Mouse (Mus musculus) NIH3T3 (cell line): ENCODE results near the gene Aqr.

Experiments used
- DNase-seq: peaks from one replicate; pipeline ENCODE4 v3.0.0-alpha.2; 2012; ENCODE audit warnings: low read depth

The Aqr gene

GRCm38 (mm10) chr2:114060071-114060591 lies 126.7 kb downstream of the Aqr start:
- DNase-seq, result no peak

- DNase-seq, result no peak
These were observed 127.2 kb downstream of the Aqr start for GRCm38 (mm10) chr2:114059608-114060007.

GRCm38 (mm10) chr2:114058226-114058796 lies 128.5 kb downstream of the Aqr start:
- DNase-seq, result no peak

DNA sequence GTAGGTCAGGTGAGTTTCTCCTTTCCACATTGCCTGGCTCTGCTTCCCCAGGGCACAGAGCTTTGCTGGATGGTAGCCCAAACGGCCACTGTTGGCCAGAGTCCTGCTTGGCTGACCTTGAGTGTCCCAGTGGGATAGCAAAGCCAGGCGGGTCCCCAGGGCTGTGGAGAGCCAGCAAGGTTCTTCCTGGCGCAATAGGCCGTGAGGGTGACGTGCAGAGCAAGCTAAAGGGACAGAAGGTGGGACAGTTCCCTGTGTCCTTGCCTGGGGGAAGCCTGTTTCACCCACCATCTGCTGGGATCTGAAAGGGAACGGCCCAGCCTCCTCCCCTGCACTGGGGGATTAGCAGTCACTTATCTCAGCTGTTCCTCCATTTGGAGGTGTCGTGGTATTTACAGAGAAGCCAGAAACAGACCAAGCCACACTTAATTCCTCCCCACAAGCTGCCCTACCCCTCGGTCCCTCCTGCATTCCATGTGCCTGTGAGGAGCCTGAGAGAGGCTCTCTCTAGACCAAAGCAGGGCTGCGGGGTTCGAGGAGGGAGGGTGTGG lies 129.4 kb downstream of the Aqr start:
- no peak for DNase-seq

DNA sequence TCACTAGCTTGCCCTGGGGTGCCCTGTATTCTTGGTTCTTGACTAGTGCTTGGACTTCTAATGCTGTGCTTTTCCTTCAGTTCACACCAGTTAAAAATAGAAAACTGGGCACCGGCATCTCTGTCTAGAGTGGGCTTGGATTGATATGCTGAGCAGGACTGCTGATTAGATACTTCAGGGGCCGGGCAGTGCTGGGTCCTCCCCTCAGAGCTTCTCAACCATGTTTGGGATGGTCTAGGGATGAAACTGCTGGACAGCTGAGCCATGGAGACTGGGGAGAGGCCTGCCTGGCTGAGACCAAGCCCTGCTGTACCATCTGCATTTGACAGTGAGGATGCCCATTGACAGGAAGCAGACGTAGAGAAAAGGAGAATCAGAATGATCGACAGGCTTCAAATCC lies 132.7 kb downstream of the Aqr start:
- no peak for DNase-seq

- no peak for DNase-seq
These were observed 133.9 kb downstream of the Aqr start, which contains the start of gene Actc1 for GRCm38 (mm10) chr2:114052696-114053598. Gene Actc1 (minus strand): TSS chr2:114053548.

DNA sequence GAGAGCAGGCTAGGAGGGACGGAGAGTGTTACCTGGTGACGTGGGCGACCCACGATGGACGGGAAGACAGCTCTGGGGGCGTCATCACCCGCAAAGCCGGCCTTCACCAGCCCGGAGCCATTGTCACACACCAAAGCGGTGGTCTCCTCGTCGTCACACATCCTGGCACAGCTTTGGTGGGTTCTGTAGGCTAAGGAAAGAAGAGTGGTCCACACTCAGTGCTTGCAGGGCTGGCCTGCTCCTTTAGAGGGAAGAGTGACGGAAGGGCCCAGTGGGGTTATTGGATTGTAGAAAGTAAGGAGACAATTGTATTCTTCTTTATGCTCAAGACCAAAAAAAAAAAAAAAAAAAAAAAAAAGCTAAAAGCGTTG lies 135.0 kb downstream of the Aqr start:
- DNase-seq, result no peak
